Mouse (Mus musculus) forebrain, embryonic 11.5 days (tissue): ENCODE data around the gene Mettl21a. TPM values are rescaled to one million over a fixed set of nuclear protein-coding genes. Genes with fewer than 3 reads are reported as not detected.
"Not testable (repeated sequence)": the region's sequence is repeated elsewhere in the genome, so short reads cannot be mapped to it uniquely, and the experiment has no call there.

Source experiments
- ATAC-seq: fragments of 200-750 bp; cut with Nextera tagmentation; replicated peaks from 2 replicates; pipeline ENCODE4 v1.8.0; 2017; ENCODE audit warnings: moderate TSS enrichment; ENCODE audit not compliant: low FRiP score
- DNase-seq: peaks from one replicate; pipeline ENCODE4 v3.0.0-alpha.2; 2017; ENCODE audit warnings: low spot score
- H3K27ac ChIP-seq: fragments of 300-500 bp; sonication (generic); 2 replicates; pipeline ENCODE4 v1.5.1; 2014; ENCODE audit warnings: low read depth, low read length
- H3K27me3 ChIP-seq: fragments of 300-500 bp; sonication (generic); 2 replicates; pipeline ENCODE4 v1.6.1; 2014; ENCODE audit warnings: mild to moderate bottlenecking, low read length, mixed read lengths; ENCODE audit not compliant: control insufficient read depth, insufficient read depth
- H3K36me3 ChIP-seq: fragments of 300-500 bp; sonication (generic); 2 replicates; pipeline ENCODE4 v1.6.1; 2014; ENCODE audit warnings: mild to moderate bottlenecking, low read length, moderate library complexity, mixed read lengths; ENCODE audit not compliant: control insufficient read depth, insufficient read depth
- H3K4me1 ChIP-seq: fragments of 300-500 bp; sonication (generic); replicated peaks from 2 replicates; pipeline ENCODE4 v1.6.1; 2014; ENCODE audit warnings: low read length, mixed read lengths; ENCODE audit not compliant: control insufficient read depth, insufficient read depth
- H3K4me2 ChIP-seq: fragments of 300-500 bp; sonication (generic); 2 replicates; pipeline ENCODE4 v1.6.1; 2014; ENCODE audit warnings: low read depth, mild to moderate bottlenecking, low read length, moderate library complexity, mixed read lengths; ENCODE audit not compliant: severe bottlenecking
- H3K4me3 ChIP-seq: fragments of 300-500 bp; sonication (generic); 2 replicates; pipeline ENCODE4 v1.5.1; 2014; ENCODE audit warnings: low read depth, low read length
- H3K9ac ChIP-seq: fragments of 300-500 bp; sonication (generic); 2 replicates; pipeline ENCODE4 v1.6.1; 2014; ENCODE audit warnings: low read length
- H3K9me3 ChIP-seq: fragments of 300-500 bp; sonication (generic); 2 replicates; pipeline ENCODE4 v1.6.1; 2016; ENCODE audit warnings: low read length, mixed read lengths; ENCODE audit not compliant: control insufficient read depth
- WGBS: fragments of 180-500 bp; shearing (Covaris S2); extraction: QIAGEN DNeasy Blood & Tissue Kit; methylation state at CpG from one replicate; pipeline ENCODE4 v1.1.7; 2014; 5-methylcytosine and 5-hydroxymethylcytosine counted together
- polyA plus RNA-seq: library from polyadenylated mRNA; unstranded; fragments of >200 nt; fragmentation: Nextera tagmentation; extraction: Ambion mirVana; gene quantifications from 2 replicates; pipeline ENCODE4 v1.2.1, GENCODE M21; 2014

Gene Mettl21a
- polyA plus RNA-seq, 1 experiment from 2014 or later = 20.8 TPM

GRCm38 (mm10) chr1:64601242-64601842 lies 15.7 kb downstream of the Mettl21a start:
- no peaks in the 10 kb centered on the region for H3K27me3 ChIP-seq
- no peaks in the 10 kb centered on the region; the same call in 1 of the 2 replicates for H3K36me3 ChIP-seq
- H3K4me3 ChIP-seq = no peak overlapping the region
- DNase-seq (no peak), ATAC-seq (no peak)
- no peak overlapping the region for H3K9ac ChIP-seq
- no peaks in the 10 kb centered on the region for H3K4me1 ChIP-seq
- H3K27ac ChIP-seq = no peak overlapping the region
- no peak overlapping the region for H3K4me2 ChIP-seq
- no peaks in the 10 kb centered on the region for H3K9me3 ChIP-seq
- WGBS = 91% methylated on average over 6 of the region's 6 CpGs

- 93% methylated on average over 7 of the region's 7 CpGs for WGBS
- Histone ChIP-seq H3K4me1 (no peaks in the 10 kb centered on the region), H3K4me3 (no peak overlapping the region), H3K27ac (no peak overlapping the region), H3K9ac (no peak overlapping the region), H3K4me2 (no peak overlapping the region), H3K9me3 (no peaks in the 10 kb centered on the region), H3K36me3 (no peaks in the 10 kb centered on the region; the same call in 1 of the 2 replicates), H3K27me3 (no peaks in the 10 kb centered on the region)
- DNase-seq (no peak), ATAC-seq (no peak)
Observed at GRCm38 (mm10) chr1:64600413-64601077, 16.5 kb downstream of the Mettl21a start.

GRCm38 (mm10) chr1:64598926-64599325 lies 18.1 kb downstream of the Mettl21a start:
- Histone ChIP-seq H3K27me3 (no peaks in the 10 kb centered on the region), H3K4me3 (no peak overlapping the region), H3K4me2 (no peak overlapping the region), H3K4me1 (no peaks in the 10 kb centered on the region), H3K9ac (no peak overlapping the region), H3K27ac (no peak overlapping the region), H3K36me3 (no peaks in the 10 kb centered on the region; the same call in 1 of the 2 replicates), H3K9me3 (no peaks in the 10 kb centered on the region)
- 70% methylated on average over 5 of the region's 5 CpGs for WGBS
- DNase-seq (no peak), ATAC-seq (no peak)

GRCm38 (mm10) chr1:64578801-64579200 lies 38.2 kb downstream of the Mettl21a start:
- no peak for DNase-seq

GRCm38 (mm10) chr1:64577911-64578310 lies 39.1 kb downstream of the Mettl21a start:
- not testable (repeated sequence) for H3K4me1 ChIP-seq, H3K9ac ChIP-seq, H3K4me3 ChIP-seq, H3K27ac ChIP-seq, H3K9me3 ChIP-seq, H3K27me3 ChIP-seq, H3K36me3 ChIP-seq, H3K4me2 ChIP-seq, ATAC-seq, DNase-seq
- WGBS = 45% methylated on average over 9 of the region's 9 CpGs

More at GRCm38 (mm10) chr1:64578801-64579200, 38.2 kb downstream of the Mettl21a start:
- 91% methylated on average over 3 of the region's 3 CpGs for WGBS
- Histone ChIP-seq H3K27ac (no peak overlapping the region), H3K36me3 (peaks cover 5% of the 10 kb centered on the region; the same call in 1 of the 2 replicates), H3K4me1 (no peaks in the 10 kb centered on the region), H3K9me3 (no peaks in the 10 kb centered on the region), H3K27me3 (no peaks in the 10 kb centered on the region), H3K9ac (no peak overlapping the region), H3K4me2 (no peak overlapping the region), H3K4me3 (no peak overlapping the region)
- ATAC-seq = no peak

GRCm38 (mm10) chr1:64576732-64577131 lies 40.3 kb downstream of the Mettl21a start:
- 69% methylated on average over 2 of the region's 2 CpGs for WGBS
- Histone ChIP-seq H3K4me2 (no peak overlapping the region), H3K4me1 (no peaks in the 10 kb centered on the region), H3K27me3 (no peaks in the 10 kb centered on the region), H3K4me3 (no peak overlapping the region), H3K27ac (no peak overlapping the region), H3K36me3 (peaks cover under 1% of the 10 kb centered on the region; the same call in 1 of the 2 replicates), H3K9me3 (no peaks in the 10 kb centered on the region), H3K9ac (no peak overlapping the region)
- DNase-seq (no peak), ATAC-seq (no peak)

- Histone ChIP-seq H3K36me3 (no peaks in the 10 kb centered on the region; the same call in 1 of the 2 replicates), H3K27me3 (no peaks in the 10 kb centered on the region), H3K4me1 (no peaks in the 10 kb centered on the region), H3K4me3 (no peak overlapping the region), H3K27ac (no peak overlapping the region), H3K9ac (no peak overlapping the region), H3K9me3 (no peaks in the 10 kb centered on the region), H3K4me2 (no peak overlapping the region)
- 83% methylated on average over 7 of the region's 7 CpGs for WGBS
- no peak for DNase-seq
- ATAC-seq = no peak
Observed at GRCm38 (mm10) chr1:64576022-64576421, 41.0 kb downstream of the Mettl21a start.

GRCm38 (mm10) chr1:64568206-64568605 lies 48.8 kb downstream of the Mettl21a start:
- Histone ChIP-seq H3K4me2 (no peak overlapping the region), H3K4me1 (no peaks in the 10 kb centered on the region), H3K9ac (no peak overlapping the region), H3K36me3 (peaks cover 2% of the 10 kb centered on the region; the same call in 1 of the 2 replicates), H3K27ac (no peak overlapping the region), H3K9me3 (no peaks in the 10 kb centered on the region), H3K27me3 (no peaks in the 10 kb centered on the region), H3K4me3 (no peak overlapping the region)
- ATAC-seq (no peak), DNase-seq (no peak)

- Histone ChIP-seq H3K9ac (no peak overlapping the region), H3K4me3 (no peak overlapping the region), H3K36me3 (no peaks in the 10 kb centered on the region; the same call in 1 of the 2 replicates), H3K4me2 (no peak overlapping the region), H3K27ac (no peak overlapping the region), H3K9me3 (no peaks in the 10 kb centered on the region), H3K27me3 (no peaks in the 10 kb centered on the region), H3K4me1 (no peaks in the 10 kb centered on the region)
- ATAC-seq = no peak
- 97% methylated on average over 3 of the region's 3 CpGs for WGBS
- DNase-seq = no peak
Observed at GRCm38 (mm10) chr1:64560105-64560504, 56.9 kb downstream of the Mettl21a start.
